Mouse (Mus musculus) c-Kit-negative CD71-positive TER-119-positive erythroid progenitor cells, embryonic 14.5 days (primary cell): ENCODE results near the gene Dpep3.
"Not testable (repeated sequence)": the region's sequence is repeated elsewhere in the genome, so short reads cannot be mapped to it uniquely, and the experiment has no call there.

Source experiments
- DNase-seq: peaks from one replicate; pipeline ENCODE4 v3.0.0-alpha.2; 2013; ENCODE audit warnings: low read depth, low spot score

Dpep3 gene

GRCm38 (mm10) chr8:105979325-105979724, at the start of gene Dpep3:
Gene Dpep3, minus strand, starts transcription at chr8:105979429.
- DNase-seq: no peak

GRCm38 (mm10) chr8:106022483-106022882, 43.3 kb upstream of the Dpep3 start:
- DNase-seq: peak; percentile 69

DNA sequence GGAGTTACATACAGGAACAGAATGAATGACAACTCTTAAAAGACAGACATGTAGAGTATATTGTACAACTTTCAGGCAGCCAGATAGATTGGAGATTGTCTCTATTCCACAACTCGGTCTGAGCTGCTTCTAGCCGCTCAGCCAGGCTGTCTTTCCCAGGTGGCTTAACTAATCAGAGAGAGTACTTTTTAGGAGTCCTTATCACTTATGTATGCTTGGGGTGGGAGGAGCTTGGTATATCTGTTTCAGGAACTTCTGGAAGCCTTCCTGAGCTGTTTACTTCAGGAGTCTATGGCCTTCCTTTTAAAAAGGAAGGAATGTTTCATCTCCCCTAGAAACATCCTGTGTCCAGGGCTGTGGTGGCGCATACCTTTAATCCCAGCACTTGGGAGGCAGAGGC, 38.8 kb upstream of the Dpep3 start:
- no peak for DNase-seq

DNA sequence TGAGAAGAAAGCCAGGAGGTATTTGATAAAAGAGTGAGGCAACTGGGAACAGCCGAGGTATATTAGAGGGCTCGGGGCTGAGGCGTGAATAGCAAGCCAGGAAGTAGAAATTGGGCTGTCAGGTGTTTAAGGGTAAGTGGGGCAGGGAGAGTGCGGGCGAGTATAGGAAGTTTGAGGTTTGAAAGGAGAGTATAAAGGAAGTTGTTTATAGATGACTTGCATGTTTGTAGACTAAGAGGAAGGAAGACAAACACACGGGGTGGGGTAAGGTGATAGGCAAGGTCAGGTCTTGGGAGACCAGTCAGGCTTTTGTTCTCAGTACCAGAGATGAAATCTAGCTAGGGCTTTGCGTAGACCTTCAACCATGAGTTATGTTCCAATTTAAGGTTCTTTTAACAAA, 37.9 kb upstream of the Dpep3 start:
- no peak for DNase-seq

- DNase-seq: no peak
Observed at GRCm38 (mm10) chr8:106016284-106016683, 37.1 kb upstream of the Dpep3 start.

- DNase-seq: peak; percentile 39
Observed at GRCm38 (mm10) chr8:106012203-106012602, 33.0 kb upstream of the Dpep3 start.

DNA sequence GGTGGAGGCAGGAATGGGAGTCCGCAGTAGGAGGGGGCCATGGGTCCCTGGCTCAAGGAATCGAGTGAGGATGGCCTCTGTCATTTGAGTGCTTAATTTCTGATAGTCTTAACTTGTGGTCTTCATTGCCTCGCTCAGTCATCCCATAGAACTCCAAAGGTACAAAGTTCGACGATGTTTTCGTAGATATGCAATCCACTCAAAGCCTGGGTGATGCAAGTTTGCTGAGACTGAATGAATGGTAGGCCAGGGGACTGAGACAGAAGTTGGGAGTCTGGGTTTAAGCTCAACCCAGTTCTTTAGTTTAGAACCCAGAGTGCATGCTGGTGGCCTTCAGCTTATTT, 32.4 kb upstream of the Dpep3 start, which contains the start of gene Ddx28:
Ddx28 (minus strand) TSS at position 240 of the 344 bp plus-strand sequence.
- DNase-seq: no peak

GRCm38 (mm10) chr8:106010748-106011642, 31.8 kb upstream of the Dpep3 start:
- DNase-seq: peak; percentile 82

DNA sequence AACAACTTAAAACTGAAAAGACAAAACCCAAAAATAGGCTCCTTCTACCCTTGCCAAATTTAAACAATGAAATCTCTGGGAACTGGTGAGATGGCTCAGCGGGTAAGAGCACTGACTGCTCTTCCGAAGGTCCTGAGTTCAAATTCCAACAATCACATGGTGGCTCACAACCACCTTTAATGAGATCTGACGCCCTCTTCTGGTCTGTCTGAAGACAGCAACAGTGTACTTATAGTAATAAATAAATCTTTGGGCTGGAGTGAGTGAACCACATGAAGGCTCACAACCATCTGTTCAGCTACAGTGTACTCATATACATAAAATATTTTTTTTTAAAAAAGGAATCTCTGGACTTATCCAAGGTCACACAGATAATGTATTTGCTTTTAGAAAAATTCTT, 28.7 kb upstream of the Dpep3 start:
- not testable (repeated sequence) for DNase-seq

GRCm38 (mm10) chr8:106007135-106007534, 27.9 kb upstream of the Dpep3 start:
- no peak for DNase-seq

DNA sequence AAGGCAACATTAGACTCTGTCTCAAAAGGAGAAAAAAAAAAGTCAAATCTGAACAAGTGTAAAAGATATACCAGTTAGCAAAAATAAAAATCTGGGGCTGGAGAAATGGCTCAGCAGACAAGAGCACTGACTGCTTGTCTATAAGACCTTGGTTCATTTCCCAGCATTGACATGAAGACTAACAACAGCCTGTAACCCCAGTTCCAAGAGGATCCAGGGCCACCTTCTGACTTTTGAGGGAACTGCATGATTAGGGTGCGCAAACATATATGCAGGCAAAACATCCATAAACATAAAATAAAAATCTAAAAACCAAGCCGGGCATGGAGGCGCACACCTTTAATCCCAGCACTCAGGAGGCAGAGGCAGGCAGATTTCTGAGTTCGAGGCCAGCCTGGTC, 27.2 kb upstream of the Dpep3 start:
- no peak for DNase-seq

DNA sequence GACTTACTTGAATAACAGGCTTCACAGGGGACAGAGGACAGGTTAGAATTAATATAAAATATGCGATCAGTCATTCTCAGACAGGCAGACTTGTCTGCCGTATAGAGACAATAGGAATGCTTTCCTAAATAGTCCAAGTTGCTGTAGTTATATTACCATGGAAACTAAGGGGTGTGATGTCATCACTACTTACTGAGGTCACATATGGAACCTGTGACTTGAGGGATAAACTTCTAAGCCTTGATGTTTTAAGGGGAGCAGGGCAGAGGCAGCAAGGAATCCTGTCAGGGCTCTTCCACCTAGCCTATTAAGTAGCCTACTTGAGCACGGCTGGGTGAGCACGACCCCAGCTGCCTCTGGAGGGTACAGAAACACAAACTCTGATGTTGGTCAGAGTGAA, 26.6 kb upstream of the Dpep3 start, which contains the start of gene Dpep2nb:
Dpep2nb (minus strand) TSS at position 101 of the 400 bp plus-strand sequence.
- no peak for DNase-seq

GRCm38 (mm10) chr8:106004538-106005207, 25.4 kb upstream of the Dpep3 start:
- DNase-seq: no peak

DNA sequence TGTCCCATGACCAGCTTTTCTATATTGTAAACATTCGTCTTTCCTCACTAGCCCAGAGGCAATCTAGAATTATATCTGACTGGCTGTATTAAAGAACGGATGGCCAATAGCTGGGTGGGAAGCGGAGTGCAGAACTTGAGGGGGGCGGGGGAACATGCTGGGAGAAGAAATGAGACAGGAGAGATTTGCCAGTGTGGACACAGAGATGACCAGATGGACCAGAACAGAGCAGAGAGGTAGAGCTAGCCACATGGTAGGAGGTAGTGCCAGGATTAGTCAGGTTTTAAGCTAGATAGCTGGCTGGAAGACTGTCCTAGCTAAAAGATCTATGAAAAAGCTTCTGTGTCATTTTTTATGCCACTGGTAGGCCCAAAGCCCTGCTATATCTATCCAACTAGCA, 22.7 kb upstream of the Dpep3 start:
- DNase-seq: no peak

- DNase-seq: no peak
Observed at GRCm38 (mm10) chr8:105998971-105999370, 19.7 kb upstream of the Dpep3 start.

- no peak for DNase-seq
Observed at GRCm38 (mm10) chr8:105996359-105996758, 17.1 kb upstream of the Dpep3 start.

DNA sequence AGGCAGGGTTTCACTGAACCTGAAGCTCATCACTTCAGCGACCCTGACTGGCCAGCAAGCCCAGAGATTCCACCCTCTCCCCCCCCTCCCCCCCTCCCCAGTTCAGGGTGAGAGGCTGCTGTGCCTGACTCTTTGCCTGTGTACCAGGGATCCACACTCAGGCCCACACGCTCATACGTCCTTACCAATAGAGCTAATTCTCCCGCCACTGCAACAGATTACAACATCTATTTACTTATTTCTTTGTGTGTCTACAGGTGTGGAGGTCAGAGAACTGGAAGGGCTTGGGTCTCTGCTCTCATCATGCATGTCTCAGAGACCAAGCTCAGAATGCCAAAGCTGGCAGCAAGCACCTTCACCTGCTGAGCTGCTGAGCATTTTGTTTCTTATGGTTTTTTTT, 14.0 kb upstream of the Dpep3 start:
- no peak for DNase-seq

DNA sequence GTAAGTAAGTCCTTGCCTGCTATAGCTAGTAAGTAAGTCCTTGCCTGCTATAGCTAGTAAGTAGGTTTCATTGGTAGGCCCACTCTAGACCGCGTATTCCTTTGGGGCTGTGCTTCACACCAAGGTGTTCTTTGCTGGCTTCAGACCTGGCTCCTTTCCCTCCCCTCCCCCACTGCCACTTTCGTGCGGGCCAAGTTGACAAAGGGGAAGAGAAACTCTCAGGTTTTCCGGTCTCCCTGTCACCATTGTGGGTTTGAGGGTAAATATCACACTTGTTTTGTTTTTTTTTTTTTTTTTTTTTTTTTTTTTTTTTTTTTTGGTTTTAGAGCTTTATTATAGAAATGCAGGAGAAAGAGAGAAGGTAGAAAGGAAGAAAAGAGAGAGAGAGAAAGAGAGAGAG, 13.3 kb upstream of the Dpep3 start:
- no peak for DNase-seq

GRCm38 (mm10) chr8:105991546-105991945, 12.3 kb upstream of the Dpep3 start:
- DNase-seq: no peak

DNA sequence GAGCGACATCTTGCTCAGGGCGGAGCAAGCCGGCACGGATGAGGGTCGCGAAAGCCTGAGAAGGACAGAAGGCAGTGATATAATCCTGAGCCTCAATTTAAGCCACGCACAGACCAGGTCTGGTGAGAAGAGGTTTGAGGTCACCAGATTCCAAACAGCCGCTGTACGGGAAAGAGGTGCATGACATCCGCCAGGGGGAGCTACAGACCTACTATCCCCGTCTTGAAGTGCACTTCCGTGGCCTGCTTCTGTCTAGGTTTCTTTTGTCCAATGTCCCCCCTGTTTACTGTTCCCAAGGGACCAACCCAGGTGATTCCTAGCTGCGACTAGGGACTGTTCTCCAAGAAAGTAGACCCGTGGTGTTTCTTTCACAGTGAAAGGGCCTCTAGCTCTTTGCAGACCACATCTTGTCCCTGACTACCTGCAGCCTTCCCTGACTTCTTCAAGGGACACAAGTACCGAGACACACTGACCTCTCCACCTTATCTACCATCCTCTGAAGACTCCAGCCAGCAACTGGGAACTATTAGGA, 11.7 kb upstream of the Dpep3 start, which contains the start of gene Dus2:
Dus2 (plus strand) TSS at position 482 of the 532 bp plus-strand sequence.
- peak; percentile 70 for DNase-seq

GRCm38 (mm10) chr8:105988546-105988945, 9.3 kb upstream of the Dpep3 start:
- no peak for DNase-seq

- not testable (repeated sequence) for DNase-seq
Observed at GRCm38 (mm10) chr8:105983406-105983805, 4.2 kb upstream of the Dpep3 start.
